Mouse (Mus musculus) central nervous system, embryonic 14 days (tissue): ENCODE data around the gene Rad51ap2. TPM values are rescaled to one million over a fixed set of nuclear protein-coding genes. Genes with fewer than 3 reads are reported as not detected.

Source experiments
- polyA plus RNA-seq: library from polyadenylated mRNA; depleted of rRNA; stranded (reverse); fragments of >200 nt; gene quantifications from 2 replicates; pipeline ENCODE4 v1.2.3, GENCODE M21; 2012; rRNA removed

The Rad51ap2 gene
- 0.12 and 0.19 TPM in 2 replicates for polyA plus RNA-seq

DNA sequence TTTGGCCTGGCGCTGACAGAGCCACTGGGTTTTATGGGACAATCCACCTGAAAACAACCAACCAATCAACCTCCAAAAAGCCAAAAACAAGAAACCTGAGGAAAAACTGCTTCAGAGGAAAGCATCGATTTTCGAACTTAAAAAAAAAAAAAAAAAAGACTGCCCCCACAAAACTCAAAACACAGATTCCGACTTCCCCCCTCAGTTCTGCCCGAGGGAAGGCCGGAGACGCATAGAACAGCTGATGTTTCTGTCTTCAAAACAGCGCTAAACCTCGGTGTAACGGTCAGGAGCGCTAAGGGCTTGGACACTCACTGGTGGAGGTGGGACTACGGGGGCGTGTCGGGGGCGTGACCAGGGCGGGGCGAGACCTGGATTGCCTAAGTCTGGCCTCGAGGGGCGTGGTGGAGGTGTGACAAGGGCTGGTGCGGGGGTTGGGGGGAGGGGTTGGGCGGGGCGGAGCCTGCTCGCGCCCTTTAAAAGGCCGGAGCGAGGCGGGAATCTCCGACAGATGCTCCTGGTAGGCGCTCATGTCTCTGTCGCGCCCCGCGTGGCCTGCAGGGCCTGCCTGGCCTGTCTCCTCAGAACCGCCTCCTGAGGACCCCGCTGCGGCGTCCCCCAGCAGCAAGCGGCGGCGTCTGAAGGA is at the start of gene Rad51ap2:
Gene Rad51ap2, plus strand, starts transcription at position 531 of the 646 bp plus-strand sequence.

DNA sequence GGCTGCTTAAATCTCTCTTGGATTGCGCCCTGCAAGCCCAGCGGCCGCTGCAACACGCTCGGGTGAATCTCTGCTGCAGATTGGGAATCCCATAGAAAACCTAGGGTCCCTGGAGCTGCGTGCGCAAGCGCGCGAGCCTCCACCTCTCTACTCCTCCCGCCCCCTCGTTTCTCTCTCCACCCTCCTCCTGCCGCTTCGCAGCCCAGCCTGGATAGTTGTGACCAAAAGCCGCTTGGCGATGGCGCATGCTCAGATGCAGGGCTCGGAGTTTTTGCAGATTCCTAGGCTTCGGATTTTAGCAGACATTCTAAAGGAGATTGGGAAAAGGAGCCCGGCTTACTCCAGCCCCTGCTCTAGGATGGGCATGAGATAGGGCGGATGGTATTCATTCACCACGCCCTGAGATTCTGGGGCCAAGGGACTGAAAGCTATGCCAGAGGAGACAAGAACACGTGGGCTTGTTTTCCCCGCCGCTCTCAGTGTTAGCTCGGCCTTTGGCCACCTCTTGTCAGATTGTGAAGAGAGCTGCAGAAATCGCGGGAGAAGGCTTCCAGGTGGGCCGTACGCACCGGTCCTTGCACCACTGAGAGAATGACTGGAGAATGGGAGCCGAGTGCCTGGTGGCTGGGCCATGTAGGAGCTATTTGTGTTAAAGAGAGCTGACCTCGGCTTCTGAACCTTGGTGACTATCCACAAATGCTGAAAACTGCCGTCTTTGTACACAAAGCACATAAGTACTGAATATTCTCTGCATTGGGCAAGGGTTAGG is 19.2 kb upstream of the Rad51ap2 start, which contains the start of gene Vsnl1:
Gene Vsnl1, minus strand, starts transcription at position 117 of the 769 bp plus-strand sequence.

Other genes starting within 250 kb of the Rad51ap2 start
- gene Msgn1, start 247.1 kb upstream of the Rad51ap2 start, polyA plus RNA-seq = not detected in 2 replicates
- gene Gen1, start 190.3 kb upstream of the Rad51ap2 start, polyA plus RNA-seq = 3.4 and 3.9 TPM in 2 replicates
- gene Smc6, start 190.2 kb upstream of the Rad51ap2 start, polyA plus RNA-seq = 57.7 and 66.7 TPM in 2 replicates
- gene Vsnl1, start 19.5 kb upstream of the Rad51ap2 start, polyA plus RNA-seq = 20.5 and 23.9 TPM in 2 replicates